Mouse (Mus musculus) thymus, adult 2 months (tissue): ENCODE measurements at regions not wholly inside any gene's neighbourhood (a gene's known extent, or its start where the extent isn't known, plus 50 kb on each side); places are given as distances from the start of the nearest gene placed in this dataset.

Experiments
- DNase-seq: peaks from one replicate; pipeline ENCODE4 v3.0.0; 2021
- H3K27ac ChIP-seq: fragments of 200-500 bp; 2 replicates; pipeline ENCODE4 v1.5.1; 2012; ENCODE audit warnings: low read length, control low read depth; ENCODE audit not compliant: control insufficient read depth, insufficient read depth
- H3K27me3 ChIP-seq: fragments of 200-500 bp; 2 replicates; pipeline ENCODE4 v1.6.1; 2012; ENCODE audit warnings: mild to moderate bottlenecking, low read length, moderate library complexity, mixed read lengths; ENCODE audit not compliant: control insufficient read depth, insufficient read depth
- H3K36me3 ChIP-seq: fragments of 200-500 bp; 2 replicates; pipeline ENCODE4 v1.6.1; 2012; ENCODE audit warnings: mild to moderate bottlenecking, low read length, moderate library complexity; ENCODE audit not compliant: control insufficient read depth, insufficient read depth
- H3K4me1 ChIP-seq: fragments of 200-500 bp; replicated peaks from 2 replicates; pipeline ENCODE4 v1.6.1; 2012; ENCODE audit warnings: low read length; ENCODE audit not compliant: control insufficient read depth, insufficient read depth
- H3K4me3 ChIP-seq: fragments of 200-500 bp; 2 replicates; pipeline ENCODE4 v1.5.1; 2012; ENCODE audit warnings: mild to moderate bottlenecking, low read length, control low read depth, moderate library complexity; ENCODE audit not compliant: control insufficient read depth, insufficient read depth
- CTCF ChIP-seq: fragments of 200-500 bp; IDR thresholded peaks from 2 replicates; pipeline ENCODE4 v1.5.1; 2012; ENCODE audit warnings: mild to moderate bottlenecking, control low read depth, low read length, moderate library complexity, borderline replicate concordance; ENCODE audit not compliant: control insufficient read depth, poor library complexity, insufficient read depth; ENCODE audit errors: extremely low read depth
- POLR2A ChIP-seq: fragments of 200-500 bp; IDR thresholded peaks from 2 replicates; pipeline ENCODE4 v1.6.1; 2012; ENCODE audit warnings: mild to moderate bottlenecking, low read length, control low read depth, moderate library complexity; ENCODE audit not compliant: control insufficient read depth, poor library complexity, insufficient read depth; ENCODE audit errors: extremely low read depth
- WGBS: fragments of 180-500 bp; shearing (Covaris S2); methylation state at CpG from one replicate; pipeline ENCODE4 v1.1.7; 2018; 5-methylcytosine and 5-hydroxymethylcytosine counted together

GRCm38 (mm10) chr1:184142974-184143373 lies 108.9 kb upstream of the 1700056E22Rik start:
- DNase-seq = no peak
- Histone ChIP-seq H3K27me3 (no peaks in the 10 kb centered on the region), H3K4me3 (no peak overlapping the region), H3K27ac (no peak overlapping the region), H3K4me1 (peaks cover 3% of the 10 kb centered on the region), H3K36me3 (no peaks in the 10 kb centered on the region)
- TF ChIP-seq CTCF (no peak), POLR2A (no peak)
- 85% methylated on average over 2 of the region's 2 CpGs for WGBS

GRCm38 (mm10) chr1:184140486-184140885 lies 106.4 kb upstream of the 1700056E22Rik start:
- no peaks in the 10 kb centered on the region; the same call in none of the 2 replicates for H3K4me1 ChIP-seq
- WGBS = 91% methylated on average over 5 of the region's 5 CpGs
- H3K36me3 ChIP-seq = no peaks in the 10 kb centered on the region
- no peak for TF ChIP-seq CTCF
- no peak for TF ChIP-seq POLR2A
- H3K27me3 ChIP-seq = no peaks in the 10 kb centered on the region
- no peak for DNase-seq
- no peak overlapping the region for H3K27ac ChIP-seq
- no peak overlapping the region for H3K4me3 ChIP-seq

- Histone ChIP-seq H3K27me3 (no peaks in the 10 kb centered on the region), H3K4me3 (no peak overlapping the region), H3K36me3 (no peaks in the 10 kb centered on the region), H3K27ac (no peak overlapping the region), H3K4me1 (no peaks in the 10 kb centered on the region; the same call in none of the 2 replicates)
- TF ChIP-seq POLR2A (no peak), CTCF (no peak)
- WGBS = 90% methylated on average over 4 of the region's 4 CpGs
- DNase-seq = no peak
These were observed 106.0 kb upstream of the 1700056E22Rik start for GRCm38 (mm10) chr1:184140082-184140481.

GRCm38 (mm10) chr1:184138661-184139060 lies 104.6 kb upstream of the 1700056E22Rik start:
- no peak for DNase-seq
- WGBS = 90% methylated on average over 3 of the region's 3 CpGs
- no peak overlapping the region for H3K27ac ChIP-seq
- TF ChIP-seq POLR2A = no peak
- TF ChIP-seq CTCF = no peak
- no peak overlapping the region for H3K4me3 ChIP-seq
- H3K36me3 ChIP-seq = no peaks in the 10 kb centered on the region
- H3K27me3 ChIP-seq = no peaks in the 10 kb centered on the region
- H3K4me1 ChIP-seq = no peaks in the 10 kb centered on the region; the same call in none of the 2 replicates

- Histone ChIP-seq H3K27ac (no peak overlapping the region), H3K4me1 (peaks cover 5% of the 10 kb centered on the region), H3K36me3 (no peaks in the 10 kb centered on the region), H3K4me3 (no peak overlapping the region), H3K27me3 (no peaks in the 10 kb centered on the region)
- no peak for DNase-seq
- TF ChIP-seq CTCF (no peak), POLR2A (no peak)
- 43% methylated on average over 4 of the region's 4 CpGs for WGBS
These were observed 96.8 kb upstream of the 1700056E22Rik start for GRCm38 (mm10) chr1:184130897-184131296.

GRCm38 (mm10) chr1:184127321-184127720 lies 93.2 kb upstream of the 1700056E22Rik start:
- H3K4me1 ChIP-seq = peaks cover 5% of the 10 kb centered on the region
- no peaks in the 10 kb centered on the region for H3K27me3 ChIP-seq
- no peak for DNase-seq
- WGBS = 93% methylated on average over 4 of the region's 4 CpGs
- TF ChIP-seq POLR2A (no peak), CTCF (no peak)
- H3K4me3 ChIP-seq = no peak overlapping the region
- no peak overlapping the region for H3K27ac ChIP-seq
- H3K36me3 ChIP-seq = no peaks in the 10 kb centered on the region

- no peak overlapping the region for H3K4me3 ChIP-seq
- no peaks in the 10 kb centered on the region for H3K27me3 ChIP-seq
- no peaks in the 10 kb centered on the region for H3K36me3 ChIP-seq
- H3K27ac ChIP-seq = no peak overlapping the region
- WGBS = 97% methylated on average over 3 of the region's 3 CpGs
- TF ChIP-seq CTCF (no peak), POLR2A (no peak)
- peaks cover 5% of the 10 kb centered on the region for H3K4me1 ChIP-seq
- no peak for DNase-seq
These were observed 92.8 kb upstream of the 1700056E22Rik start for GRCm38 (mm10) chr1:184126909-184127308.
